Mouse (Mus musculus) retina, postnatal 1 day (tissue): ENCODE data around the gene Dupd1.
A peak's percentile ranks its signal among the peaks of the same experiment; 100 is the strongest.

Source experiments
- DNase-seq: peaks from one replicate; pipeline ENCODE4 v3.0.0-alpha.2; 2012

Dupd1 gene

DNA sequence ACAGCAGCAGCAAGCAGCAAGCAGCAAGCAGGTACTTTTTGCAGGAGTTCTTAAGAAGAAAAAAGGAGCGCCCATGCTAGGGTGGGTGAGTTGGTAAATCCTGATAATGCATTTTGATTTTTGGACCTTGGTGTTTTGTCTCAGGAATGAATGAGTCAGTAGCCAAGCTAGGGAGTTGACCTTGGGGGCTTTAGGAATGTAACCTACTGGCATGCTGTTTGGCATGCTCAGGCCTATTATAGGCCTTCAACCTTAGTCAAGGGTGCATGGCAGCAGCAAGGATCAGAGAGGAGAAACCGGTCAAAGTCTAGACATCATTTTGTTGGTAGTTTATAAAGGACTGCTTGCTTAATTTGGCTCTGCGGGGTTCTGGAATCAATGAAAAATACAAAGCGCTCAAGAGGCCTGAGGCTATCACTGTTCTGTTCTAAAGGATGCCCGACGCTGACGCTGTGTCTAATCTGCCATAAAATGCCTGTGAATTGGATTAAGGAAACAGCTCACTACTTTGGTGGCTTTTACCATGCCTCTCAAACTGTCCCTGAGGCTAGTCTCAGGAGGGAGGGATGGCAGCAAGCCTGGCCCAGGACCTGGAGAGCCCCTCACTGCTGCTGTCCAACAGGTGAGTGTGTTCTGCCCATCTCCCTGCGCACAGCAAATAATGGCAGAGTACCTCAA, 7.8 kb upstream of the Dupd1 start:
- peak; percentile 34 for DNase-seq

DNA sequence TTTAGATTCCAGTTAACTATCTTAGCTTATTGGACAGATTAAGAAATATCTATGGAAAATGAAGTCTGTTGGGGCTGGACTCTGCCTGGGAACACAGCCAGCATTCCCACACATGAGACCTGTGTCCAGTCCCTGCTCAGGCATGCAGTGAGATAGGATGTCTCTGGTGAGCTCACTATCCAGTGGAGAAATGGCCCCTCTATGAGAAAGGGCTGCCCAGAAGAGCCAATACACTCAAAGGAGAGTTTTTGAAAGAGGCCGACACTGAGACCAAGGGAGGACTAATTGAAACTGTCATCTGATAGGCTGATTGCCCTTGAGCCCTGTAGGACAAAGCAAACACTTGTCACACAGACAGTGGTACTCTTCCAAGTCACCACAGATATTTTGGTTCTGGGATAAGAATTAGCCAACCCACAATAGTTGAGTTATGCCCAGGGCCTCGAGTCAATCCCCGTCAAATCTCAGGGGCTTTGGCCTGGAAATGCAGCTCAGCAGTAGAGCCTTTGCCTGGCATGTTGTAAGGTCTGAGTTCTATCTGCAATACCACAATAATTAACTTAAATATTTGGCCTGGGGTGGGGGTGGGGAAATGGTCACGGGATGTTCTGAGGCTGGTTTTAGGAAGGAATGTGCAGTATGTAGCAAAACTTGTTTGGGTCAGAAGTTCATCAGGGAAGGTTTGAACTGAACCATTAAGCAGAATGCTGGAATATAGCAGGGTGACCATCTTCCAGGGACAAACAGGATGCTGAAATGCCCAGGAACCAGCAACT, 6.2 kb upstream of the Dupd1 start:
- peak; percentile 51 for DNase-seq

DNA sequence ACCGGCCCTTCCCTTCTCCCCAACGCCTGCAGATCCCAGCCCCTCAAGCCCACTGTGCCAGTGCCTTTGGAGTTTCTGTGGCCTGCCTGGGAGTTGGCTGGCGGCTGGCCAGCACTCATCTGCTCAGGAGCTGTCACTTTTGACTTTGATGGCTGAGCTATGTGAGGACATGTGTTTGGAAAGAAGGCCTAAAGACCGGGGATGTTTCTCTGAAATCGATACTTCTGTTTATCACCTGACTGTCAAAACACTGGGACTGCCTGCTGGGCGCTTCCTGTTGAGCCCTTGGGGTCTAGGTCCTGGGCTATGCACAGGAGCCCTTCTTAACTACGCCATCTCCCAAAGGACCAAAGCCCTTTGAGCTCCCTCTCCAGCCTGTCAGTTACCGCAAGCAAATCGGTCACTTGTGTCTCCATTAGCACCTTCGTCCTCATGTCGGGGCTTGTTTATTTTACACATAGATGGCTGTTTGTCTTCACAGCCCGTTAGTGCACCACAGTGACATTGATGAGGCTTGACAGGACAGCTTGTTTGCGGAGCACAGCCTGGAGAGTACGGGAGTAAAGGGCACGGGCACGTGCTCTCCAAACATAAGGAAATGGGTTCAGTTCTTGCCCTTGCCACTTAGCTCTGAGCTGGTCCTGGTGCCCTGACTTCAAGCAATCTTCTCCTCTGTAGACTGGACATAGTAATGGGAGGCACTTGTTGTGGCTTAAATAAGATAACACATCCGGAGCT, 5.4 kb upstream of the Dupd1 start:
- DNase-seq = peak; percentile 88

DNA sequence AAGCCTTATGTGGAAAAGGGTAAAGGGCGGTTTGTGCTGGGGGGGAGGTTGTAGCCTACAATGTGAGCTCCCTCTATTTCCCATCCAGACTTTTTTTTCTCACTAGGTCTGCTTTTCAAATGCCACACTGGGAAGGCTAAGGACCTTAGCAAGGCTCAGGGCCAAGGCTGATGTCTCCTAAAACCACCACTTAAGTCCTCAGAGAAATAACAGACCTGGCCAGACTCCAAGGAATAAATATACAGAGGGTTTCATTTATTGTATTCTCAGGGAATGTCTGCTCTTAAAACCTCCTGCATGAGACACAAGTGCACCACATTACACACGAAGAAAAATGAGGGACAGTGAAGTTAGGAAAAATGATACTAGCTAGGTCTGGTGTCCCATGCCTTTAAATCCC, 3.1 kb downstream of the Dupd1 start:
- no peak for DNase-seq

DNA sequence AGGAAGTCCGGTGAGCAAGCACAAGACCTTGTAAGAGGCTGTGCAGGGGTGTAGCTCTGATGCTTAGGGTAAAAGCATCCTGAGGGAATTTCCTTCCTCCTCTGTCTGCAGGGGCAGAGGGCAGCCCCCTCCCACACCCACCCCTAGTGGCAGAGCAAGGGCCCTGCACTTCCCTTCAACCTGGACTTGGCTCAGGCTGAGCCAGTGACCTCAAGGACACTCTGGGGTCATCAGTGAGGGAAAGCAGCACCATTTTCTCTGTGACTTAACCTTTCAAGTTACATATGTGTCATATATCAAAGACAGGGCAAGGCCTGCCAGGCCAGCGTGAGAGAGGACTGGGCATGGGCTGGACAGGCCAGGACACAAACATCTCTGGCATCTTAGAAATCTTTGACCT, 4.8 kb downstream of the Dupd1 start:
- DNase-seq = no peak

DNA sequence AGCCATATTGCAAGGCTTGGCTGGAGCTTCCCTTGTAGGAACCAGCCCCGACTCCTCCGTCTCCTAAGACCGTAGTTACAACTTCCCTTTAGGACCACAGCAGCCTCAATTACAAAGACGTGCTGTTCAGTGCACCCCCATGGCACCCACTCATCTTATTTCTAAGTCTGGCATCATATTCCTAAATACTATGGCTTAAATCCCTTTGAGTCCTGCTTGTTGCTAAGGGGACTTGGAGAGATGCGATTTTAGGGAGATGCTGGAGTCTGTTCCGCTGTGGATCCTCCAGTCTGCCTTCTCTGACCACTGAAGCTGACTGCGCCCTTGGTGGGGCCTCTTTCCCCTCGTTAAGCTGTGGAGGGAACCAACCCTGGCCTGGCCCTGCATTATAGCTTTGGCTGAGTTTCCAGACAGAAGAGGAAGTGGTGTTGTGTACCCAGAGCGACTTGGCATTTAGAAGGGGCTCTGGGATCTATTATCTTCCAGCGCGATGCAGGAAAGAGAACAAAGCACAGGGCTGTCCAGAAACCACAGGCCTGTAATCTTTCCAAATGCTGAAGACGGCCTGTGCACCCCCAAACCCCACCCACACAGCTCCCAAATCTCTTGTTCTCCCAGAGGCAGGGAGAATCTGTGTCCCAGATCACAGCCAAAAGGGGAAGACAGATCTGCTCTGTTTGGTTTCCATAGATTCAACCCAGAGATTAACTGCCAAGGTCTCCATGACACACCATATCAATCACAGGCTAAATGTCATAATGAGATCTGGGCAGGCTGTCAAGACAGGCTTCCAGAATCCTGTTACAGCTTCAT, 7.4 kb downstream of the Dupd1 start:
- DNase-seq = no peak

DNA sequence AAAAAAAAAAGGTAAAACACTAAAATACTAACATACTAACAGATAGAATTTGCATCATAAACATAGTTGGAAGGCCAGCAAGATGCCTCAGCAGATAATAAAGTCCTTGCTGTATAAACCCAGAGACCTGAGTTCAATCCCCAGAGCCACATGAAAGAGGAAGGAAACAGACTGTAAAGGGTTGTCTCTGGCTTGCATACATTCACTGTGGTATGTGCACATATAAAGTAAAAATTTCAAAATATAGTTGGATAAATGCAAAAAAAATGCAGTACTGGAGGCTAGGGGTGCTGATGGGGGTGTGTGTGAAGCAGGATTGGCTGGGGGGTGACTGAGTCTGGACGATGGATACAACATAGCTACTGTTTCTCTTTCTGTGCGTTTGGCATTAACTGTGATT, 8.9 kb downstream of the Dupd1 start:
- DNase-seq = no peak

DNA sequence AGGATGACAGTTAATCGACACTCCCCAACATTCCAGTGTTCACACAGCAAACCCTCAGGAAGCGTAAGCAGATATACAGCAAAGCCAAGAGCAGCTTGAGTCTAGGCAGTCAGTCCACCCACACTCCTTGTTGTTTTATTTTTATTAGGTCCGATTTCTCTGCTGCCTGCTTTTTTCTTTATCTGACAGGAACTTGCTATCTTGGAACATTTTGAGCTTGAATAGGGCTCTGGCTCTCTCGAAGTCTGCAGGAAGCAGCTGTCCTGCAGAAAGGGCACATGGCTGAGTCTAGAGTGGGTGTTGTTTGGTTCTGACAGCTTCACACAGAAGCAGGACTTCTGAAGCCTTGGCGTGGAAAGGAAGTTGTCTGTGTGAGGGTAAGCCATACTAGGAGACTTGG, 11.1 kb downstream of the Dupd1 start:
- DNase-seq = no peak

DNA sequence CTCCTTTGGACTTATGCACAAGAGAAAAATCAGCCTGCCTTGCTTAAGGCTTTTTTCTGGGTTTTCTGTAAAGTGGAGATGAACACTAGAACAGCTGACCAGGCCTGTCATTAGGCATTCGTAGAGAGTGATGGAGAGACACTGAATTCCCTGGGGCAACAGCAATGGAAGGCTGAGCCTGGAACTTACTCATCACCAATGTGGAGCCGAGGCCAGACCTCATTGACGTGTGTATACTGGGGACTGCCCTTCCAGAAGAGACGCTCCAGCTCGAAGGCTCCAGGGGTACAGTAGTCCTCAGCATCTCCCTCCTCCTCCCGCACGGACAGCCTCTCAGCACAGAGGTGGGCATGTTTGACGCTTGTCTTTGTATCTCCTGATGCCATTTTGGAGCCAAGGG, 11.7 kb downstream of the Dupd1 start:
- no peak for DNase-seq

DNA sequence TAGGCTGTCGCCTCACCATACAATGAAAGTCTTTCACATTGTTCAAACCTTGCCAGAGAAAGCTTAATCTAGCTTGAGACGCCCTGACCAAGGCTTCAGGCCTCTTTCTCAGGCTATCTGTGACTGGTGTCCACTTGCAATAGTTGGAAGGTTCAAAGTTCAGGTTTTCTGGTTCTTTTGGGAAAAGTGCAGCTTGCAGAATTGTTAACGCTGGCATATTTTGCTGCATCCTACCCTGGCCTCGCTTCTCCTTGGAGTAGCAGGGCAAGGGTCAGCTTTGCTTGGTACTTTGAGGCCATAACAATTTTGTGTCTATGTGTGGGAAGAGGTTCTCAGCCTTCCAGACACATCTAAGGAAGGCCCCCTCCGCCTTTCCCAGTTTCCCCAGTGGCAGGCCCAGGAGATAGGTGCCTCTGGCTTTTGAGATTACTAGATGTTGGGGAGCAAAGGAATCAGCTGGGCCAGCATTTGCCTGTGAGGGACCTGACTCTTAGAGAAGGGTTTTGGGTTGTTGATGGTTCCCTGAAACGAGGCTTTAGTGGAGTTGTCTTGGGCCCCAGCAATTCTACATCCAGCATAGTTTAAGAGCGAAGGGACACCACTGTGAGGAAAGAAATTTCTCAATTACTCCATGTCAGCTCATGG, 18.1 kb downstream of the Dupd1 start:
- DNase-seq = no peak

DNA sequence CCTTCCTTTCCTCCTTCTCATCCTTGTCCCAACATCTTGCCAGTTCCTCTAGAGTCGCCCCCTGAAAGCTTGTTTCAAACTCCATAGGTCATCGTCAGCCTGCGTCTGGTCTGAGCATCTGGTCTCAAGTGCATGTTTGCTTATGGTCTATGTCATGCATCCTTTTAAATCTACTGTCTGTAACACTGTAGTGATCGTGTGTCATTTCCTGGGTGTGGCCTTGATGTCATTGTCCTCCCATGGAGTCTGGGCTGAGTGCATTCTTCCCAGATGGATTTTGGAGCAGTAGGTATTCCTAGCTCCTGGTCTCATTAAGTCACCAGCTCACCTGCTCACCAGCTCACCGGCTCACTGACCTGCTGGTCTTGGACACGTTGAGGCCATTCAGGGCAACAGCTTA, 19.4 kb downstream of the Dupd1 start:
- DNase-seq = no peak

DNA sequence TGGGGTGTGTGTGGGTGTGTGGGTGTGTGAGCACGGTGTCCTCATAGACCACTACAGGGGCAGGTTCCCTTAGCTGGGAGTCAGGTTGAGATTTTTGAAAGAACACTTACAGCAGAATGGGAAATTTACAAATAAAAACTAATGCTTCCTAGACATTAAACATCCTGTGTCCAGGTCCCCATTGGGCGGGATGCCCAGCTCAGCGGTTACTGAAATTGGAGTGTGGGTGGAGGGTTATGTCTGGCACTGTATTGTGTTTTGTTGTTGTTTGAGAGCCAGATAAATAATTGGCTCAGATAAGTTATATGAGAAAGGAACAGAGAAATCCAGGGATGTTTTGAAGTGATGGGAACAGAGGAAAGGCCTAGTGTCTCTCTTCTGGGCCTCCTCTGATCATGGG, 23.3 kb downstream of the Dupd1 start:
- DNase-seq = no peak

DNA sequence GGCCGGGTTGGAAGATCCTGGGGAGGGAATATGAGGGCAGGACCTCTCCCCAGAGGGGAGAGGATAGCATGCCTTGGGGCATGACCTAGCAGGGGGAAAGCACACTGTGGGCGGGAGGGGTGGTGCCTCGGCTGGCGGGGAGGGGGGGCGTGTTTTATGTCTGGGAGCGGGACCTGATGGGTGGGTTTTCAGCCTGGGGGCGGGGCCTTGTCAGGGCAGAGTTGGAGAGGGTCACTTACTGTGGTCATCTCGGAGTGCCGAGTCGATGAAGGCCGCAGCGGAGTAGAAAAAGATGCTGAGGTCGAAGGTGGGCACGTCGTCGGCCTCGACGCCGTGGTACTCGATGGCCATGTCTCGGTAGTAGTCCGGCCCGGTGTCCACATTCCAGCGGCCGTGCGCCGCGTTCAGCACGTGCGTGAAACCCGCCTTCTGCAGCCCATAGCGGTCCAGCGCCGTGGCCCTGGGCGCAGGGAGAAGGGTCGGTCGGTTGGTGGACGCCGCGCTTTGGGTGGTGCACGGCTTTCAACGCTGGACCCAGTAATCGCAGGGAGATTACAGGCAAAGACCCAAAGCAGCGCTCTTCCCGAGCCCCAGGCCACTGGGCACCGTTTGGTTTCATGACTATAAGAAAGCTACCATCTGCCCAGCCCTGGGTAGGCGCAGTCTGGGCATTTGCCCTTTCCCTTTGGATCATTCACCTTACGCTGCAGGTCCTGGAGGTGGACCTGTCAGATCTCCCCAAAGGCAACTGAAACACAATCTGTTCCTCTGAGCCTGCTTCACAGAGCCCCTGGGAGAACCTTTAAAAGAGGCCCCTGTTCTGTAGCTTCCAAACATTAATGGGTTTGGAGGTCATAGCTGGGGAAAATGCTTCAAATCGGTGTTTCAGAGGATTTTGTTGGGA, 27.7 kb downstream of the Dupd1 start:
- peak; percentile 68 for DNase-seq

DNA sequence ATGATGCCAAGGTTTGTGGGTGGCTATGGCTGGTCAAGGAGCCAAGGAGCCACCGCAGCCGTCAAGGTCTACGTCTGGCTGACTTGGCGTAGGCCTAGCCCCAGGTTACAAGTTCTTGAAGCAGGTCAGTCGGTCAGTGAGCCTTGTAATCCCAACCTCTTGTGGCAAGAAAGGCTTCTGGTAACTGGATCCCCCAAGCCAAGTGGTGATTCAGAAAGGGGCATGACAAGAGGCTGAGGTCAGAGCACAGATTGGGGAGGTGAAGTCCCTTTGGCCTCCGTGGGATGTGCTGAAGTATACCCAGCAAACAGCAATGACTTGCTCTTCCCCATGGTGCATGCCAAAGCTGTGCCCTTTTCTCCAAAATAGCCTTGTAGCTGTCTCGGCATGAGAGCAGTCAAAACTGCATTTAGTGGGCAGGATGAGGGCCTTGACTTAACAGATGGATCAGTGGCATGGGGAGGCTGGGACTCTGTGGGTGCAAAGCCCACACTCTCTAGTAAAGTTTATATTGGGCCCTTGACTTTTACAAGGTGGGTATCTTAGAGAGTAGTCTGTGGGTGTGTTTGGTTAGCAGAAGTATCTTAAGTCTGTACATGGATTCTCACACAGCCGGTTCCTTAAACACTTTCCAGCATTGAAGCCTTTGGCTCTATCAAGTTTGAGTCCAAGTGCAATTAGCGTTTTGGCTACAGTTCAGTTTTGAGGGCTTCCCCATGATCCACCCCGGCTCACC, 28.8 kb downstream of the Dupd1 start:
- DNase-seq = no peak

DNA sequence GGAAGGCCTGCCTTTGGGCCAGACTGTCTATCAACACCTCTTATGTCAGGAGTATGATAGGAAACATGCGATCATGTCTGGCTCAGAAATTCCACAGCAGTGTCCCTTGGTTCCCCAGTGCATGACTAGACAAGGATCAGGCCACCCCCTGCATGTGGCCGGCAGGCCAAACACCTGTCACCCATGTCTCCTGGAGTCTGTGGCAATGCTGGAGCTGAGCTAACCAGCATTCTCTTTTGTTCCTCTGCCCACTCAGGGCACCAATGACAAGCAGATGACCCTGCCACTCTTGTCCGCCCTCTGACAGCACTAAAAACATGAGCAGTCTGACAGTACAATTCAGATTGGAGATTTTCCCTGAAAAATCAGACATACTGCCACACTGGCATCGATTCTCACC, 30.5 kb downstream of the Dupd1 start:
- no peak for DNase-seq

DNA sequence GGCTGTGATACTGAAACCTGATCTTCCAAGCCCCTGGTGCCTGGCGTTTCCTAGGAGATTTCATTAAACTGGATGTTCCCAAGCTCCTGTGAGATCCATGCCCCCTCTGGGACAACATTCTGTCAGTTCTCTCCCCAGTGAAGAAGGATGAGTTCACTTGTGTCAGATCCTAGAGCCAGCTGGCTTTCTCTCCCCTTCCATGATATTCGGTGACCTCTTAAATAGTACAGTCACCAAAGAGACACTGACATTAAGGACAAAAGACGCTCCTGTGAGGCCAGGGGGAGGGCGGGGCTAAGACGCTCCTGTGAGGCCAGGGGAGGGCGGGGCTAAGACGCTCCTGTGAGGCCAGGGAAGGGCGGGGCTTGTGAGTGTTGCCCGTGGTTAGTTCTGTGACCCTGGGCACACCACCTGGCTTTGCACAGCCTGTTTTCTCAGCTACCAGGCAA, 31.7 kb downstream of the Dupd1 start:
- DNase-seq = peak; percentile 76

DNA sequence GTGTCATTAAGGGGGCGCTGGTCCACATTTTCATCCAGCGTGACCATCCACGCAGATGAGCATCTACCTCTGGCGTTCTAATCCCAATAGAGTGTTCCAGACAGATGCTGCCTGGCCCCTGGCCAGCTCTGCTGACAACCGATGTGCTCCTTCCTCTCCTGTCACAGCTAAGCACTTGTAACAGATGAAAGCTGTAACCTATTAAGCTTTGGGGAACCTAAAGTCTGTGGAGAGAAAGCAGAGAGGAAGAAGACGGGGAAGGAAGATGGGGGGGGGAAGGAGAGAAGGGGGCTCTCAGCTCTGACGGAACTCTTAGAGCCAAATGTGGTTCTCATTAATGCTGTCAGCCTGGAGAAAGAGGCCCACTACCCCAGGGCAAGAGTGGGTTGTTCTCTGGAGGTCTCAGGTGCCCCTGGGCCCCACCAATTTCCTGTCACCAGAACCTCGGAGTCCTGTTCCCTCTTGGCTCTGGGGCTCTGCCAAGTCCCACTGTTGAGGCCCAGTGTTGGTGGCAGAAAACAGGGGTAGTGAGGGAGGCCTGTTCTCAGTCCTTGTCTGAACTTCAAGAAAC, 34.7 kb downstream of the Dupd1 start:
- DNase-seq = peak; percentile 51

DNA sequence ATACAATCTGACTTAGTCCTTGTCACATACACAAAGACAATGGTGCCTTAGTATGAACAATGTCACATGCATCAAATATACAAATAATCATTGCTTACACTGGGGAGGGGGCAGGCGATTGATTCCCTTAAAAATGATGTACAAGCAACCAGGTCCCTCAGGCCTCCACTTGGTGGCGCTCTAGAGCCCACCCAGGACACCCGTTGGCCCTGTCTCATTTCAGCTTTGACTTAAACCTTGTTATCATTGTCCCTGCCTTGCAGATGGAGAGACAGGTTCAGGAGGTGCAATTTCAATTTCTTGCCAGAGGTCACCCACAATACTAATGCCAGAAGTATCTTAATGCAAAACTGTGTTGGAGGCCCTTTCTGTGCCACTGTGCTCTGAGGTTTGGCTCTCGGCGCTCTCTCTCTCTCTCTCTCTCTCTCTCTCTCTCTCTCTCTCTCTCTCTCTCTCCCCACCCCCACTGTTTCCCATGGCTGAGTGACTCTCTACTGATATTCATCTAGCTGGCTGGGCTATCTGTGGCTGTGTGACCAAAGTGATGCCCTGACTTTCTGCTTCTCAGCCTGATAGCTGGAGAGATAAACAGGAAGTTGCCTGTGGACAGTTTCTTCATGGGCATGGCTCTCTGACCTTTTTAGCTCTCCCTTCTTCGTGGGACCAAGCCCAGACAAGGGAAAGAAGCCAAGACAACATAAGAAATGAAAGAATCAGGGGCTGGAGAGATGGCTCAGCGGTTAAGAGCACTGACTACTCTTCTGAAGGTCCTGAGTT, 35.7 kb downstream of the Dupd1 start:
- DNase-seq = peak; percentile 71

DNA sequence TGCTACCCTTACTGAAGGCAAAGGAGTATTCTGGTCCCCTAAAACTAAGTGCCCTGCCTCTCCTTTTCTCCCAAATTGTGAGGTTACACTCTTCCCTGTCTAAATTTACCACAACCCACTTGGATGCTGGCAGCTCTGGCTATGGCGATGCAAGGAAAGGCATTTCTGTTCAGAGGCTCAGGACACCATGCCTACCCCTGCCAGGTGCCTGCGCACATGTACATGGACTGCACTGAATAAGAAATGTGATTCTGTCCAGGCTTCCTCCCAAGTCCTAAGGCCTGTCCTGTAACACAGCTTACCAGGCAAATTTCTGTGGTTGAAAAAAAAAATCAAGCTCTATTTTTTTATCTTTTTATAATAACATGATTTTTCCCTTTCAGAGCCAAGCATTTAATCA, 38.2 kb downstream of the Dupd1 start:
- no peak for DNase-seq

DNA sequence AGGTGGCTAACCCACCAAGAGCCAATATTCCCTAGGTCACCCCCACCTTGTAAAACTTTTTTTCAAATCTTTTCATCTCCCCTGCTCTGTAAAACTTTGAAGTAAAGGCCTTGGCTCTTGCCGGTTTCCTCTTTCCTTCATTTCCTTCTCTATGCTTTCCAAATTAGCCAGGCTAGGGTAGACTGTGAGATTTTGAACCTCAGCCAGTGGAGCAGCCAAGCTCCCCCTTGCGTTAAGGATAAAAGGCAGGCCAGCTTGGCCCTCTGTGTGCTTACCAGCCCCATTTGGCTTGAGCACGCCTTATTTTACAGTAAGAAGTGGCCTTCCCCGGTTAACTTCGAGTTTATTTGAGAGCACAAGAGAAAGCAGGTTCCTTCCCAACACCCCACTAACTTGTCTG, 39.9 kb downstream of the Dupd1 start:
- no peak for DNase-seq
